Mouse (Mus musculus) hindbrain, embryonic 10.5 days (tissue): ENCODE measurements around the gene Adh7. TPM values are rescaled to one million over a fixed set of nuclear protein-coding genes. Genes with fewer than 3 reads are reported as not detected.

Experiments used
- DNase-seq: peaks from one replicate; pipeline ENCODE4 v3.0.0-alpha.2; 2017; ENCODE audit warnings: low spot score
- H3K27ac ChIP-seq: fragments of 300-500 bp; sonication (generic); 2 replicates; pipeline ENCODE4 v1.5.1; 2016; ENCODE audit warnings: mild to moderate bottlenecking, moderate library complexity
- H3K27me3 ChIP-seq: fragments of 300-500 bp; sonication (generic); 2 replicates; pipeline ENCODE4 v1.6.1; 2016; ENCODE audit warnings: mild to moderate bottlenecking; ENCODE audit not compliant: poor library complexity, insufficient read depth, severe bottlenecking
- H3K36me3 ChIP-seq: fragments of 300-500 bp; sonication (generic); 2 replicates; pipeline ENCODE4 v1.6.1; 2016; ENCODE audit warnings: mild to moderate bottlenecking, moderate library complexity
- H3K4me1 ChIP-seq: fragments of 300-500 bp; sonication (generic); replicated peaks from 2 replicates; pipeline ENCODE4 v1.6.1; 2016; ENCODE audit warnings: mild to moderate bottlenecking
- H3K4me3 ChIP-seq: fragments of 300-500 bp; sonication (generic); 2 replicates; pipeline ENCODE4 v1.5.1; 2016; ENCODE audit warnings: mild to moderate bottlenecking, moderate library complexity
- H3K9me3 ChIP-seq: fragments of 300-500 bp; sonication (generic); 2 replicates; pipeline ENCODE4 v1.6.1; 2016; ENCODE audit warnings: mild to moderate bottlenecking, moderate library complexity
- WGBS: fragments of 180-500 bp; shearing (Covaris S2); methylation state at CpG from one replicate; pipeline ENCODE4 v1.1.7; 2016; 5-methylcytosine and 5-hydroxymethylcytosine counted together
- polyA plus RNA-seq: library from polyadenylated mRNA; unstranded; fragments of >200 nt; fragmentation: Nextera tagmentation; extraction: Ambion mirVana; gene quantifications from 2 replicates; pipeline ENCODE4 v1.2.1, GENCODE M21; 2016

Gene Adh7
- polyA plus RNA-seq, 1 experiment from 2014 or later, result 0.07 TPM

DNA sequence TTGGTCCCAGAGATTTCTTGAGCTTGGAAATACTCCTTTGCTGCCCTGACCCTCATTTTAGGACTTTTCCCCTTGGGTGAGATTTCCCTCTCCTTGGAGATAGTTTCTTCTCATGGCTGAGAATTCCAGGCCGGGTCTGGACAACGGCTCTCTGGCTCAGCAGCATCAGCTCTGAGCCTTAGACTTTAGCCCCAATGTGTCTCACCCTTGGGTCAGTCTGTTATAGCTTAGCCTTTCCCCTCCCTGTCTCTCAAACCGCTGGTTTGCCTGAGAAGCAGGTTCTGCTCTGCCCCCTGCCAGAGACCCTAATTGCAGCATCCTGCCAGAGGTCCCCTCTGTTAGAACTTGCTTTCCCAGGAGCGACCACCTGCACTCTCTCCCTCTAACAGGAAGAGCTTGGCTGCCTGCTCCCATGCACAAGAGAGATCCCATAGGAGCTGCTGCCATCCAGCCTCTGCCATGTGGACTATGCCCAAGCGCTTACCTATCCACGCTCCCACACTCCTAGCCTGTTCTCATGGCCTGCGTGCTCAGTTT lies 26.8 kb downstream of the Adh7 start:
- Histone ChIP-seq H3K27me3 (no peaks in the 10 kb centered on the region), H3K36me3 (no peaks in the 10 kb centered on the region), H3K9me3 (no peaks in the 10 kb centered on the region), H3K27ac (no peak overlapping the region), H3K4me1 (0 out of 2 replicates have a peak, but pooled peaks cover 4% of the 10 kb centered on the region), H3K4me3 (no peak overlapping the region)
- 78% methylated on average over 7 of the region's 7 CpGs for WGBS
- DNase-seq, result no peak

GRCm38 (mm10) chr3:138246511-138247020 lies 29.0 kb downstream of the Adh7 start:
- no peaks in the 10 kb centered on the region for H3K36me3 ChIP-seq
- 0 out of 2 replicates have a peak, but pooled peaks cover 4% of the 10 kb centered on the region for H3K4me1 ChIP-seq
- no peaks in the 10 kb centered on the region for H3K27me3 ChIP-seq
- H3K9me3 ChIP-seq, result no peaks in the 10 kb centered on the region
- no peak overlapping the region for H3K4me3 ChIP-seq
- DNase-seq, result no peak
- H3K27ac ChIP-seq, result no peak overlapping the region

GRCm38 (mm10) chr3:138247241-138247640 lies 29.7 kb downstream of the Adh7 start:
- H3K27ac ChIP-seq, result no peak overlapping the region
- 0 out of 2 replicates have a peak, but pooled peaks cover 4% of the 10 kb centered on the region for H3K4me1 ChIP-seq
- DNase-seq, result no peak
- WGBS, result 79% methylated on average over 4 of the region's 4 CpGs
- H3K4me3 ChIP-seq, result no peak overlapping the region
- no peaks in the 10 kb centered on the region for H3K27me3 ChIP-seq
- no peaks in the 10 kb centered on the region for H3K36me3 ChIP-seq
- no peaks in the 10 kb centered on the region for H3K9me3 ChIP-seq

DNA sequence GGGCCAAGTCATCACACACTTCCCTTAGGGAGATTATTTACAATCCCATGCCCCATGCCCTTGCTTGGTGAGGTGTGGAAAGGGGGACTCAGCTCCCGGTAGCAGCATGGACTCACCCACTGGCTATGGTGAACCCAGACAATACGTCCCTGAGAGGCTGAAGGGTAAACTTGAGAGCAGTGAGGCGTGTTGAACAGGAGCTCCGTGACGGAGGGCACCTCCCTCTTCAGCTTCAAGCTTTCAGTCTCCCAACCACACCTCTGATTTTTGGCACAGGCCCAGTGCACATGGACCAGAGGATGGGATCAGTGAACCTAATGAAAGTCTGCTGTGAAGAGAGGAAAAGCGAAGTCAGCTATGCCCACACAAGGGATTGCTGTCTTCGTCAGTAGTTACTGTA lies 30.5 kb downstream of the Adh7 start:
- no peak for DNase-seq

DNA sequence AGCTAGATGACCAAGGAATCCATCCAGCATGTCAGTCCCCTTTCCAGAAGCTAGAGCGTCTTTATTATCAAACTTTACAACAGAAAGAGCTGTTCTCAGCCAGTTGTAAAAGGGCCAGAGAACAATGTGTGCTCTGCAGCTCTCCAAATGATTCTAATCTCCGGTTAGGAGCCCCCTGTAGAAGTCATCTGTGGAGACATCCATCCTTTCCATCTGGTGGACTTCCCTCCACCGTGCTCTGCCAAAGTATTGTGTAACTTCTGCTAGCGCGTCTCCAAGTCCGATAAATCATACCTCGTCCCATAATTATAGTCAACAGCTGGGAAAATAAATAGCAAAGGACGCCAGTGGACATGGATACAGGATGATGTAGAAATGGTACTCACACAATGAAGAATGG lies 31.2 kb downstream of the Adh7 start:
- Histone ChIP-seq H3K4me3 (no peak overlapping the region), H3K27ac (no peak overlapping the region), H3K9me3 (no peaks in the 10 kb centered on the region), H3K4me1 (0 out of 2 replicates have a peak, but pooled peaks cover 4% of the 10 kb centered on the region), H3K36me3 (no peaks in the 10 kb centered on the region), H3K27me3 (no peaks in the 10 kb centered on the region)
- DNase-seq, result no peak
- WGBS, result 93% methylated on average over 8 of the region's 8 CpGs

More for the DNA sequence above, 30.5 kb downstream of the Adh7 start:
- Histone ChIP-seq H3K4me3 (no peak overlapping the region), H3K27me3 (no peaks in the 10 kb centered on the region), H3K36me3 (no peaks in the 10 kb centered on the region), H3K4me1 (0 out of 2 replicates have a peak, but pooled peaks cover 4% of the 10 kb centered on the region), H3K9me3 (no peaks in the 10 kb centered on the region), H3K27ac (no peak overlapping the region)
- 74% methylated on average over 7 of the region's 7 CpGs for WGBS

DNA sequence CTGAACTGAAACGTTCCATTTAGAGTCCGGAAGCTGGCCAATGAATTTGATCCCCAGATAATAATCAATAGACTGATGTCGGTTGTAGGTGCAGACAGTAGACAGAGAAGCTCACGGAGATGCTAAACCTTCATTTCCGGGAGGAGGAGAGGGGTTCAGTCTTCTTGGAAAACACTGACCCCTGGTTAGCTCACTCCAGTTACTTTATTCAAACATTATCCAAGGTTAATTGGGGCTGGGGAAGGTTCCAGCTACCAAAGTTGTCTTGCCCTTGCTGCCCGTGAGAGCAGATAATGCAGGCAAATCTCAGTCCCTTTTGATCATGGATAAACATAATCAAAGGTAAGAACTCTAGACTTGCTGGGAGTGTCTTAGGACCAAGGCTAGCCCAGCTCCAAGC lies 33.6 kb downstream of the Adh7 start:
- H3K36me3 ChIP-seq, result no peaks in the 10 kb centered on the region
- H3K4me3 ChIP-seq, result no peak overlapping the region
- peaks cover 9% of the 10 kb centered on the region; the same call in 1 of the 2 replicates for H3K4me1 ChIP-seq
- DNase-seq, result no peak
- no peaks in the 10 kb centered on the region for H3K27me3 ChIP-seq
- 89% methylated on average over 6 of the region's 6 CpGs for WGBS
- no peak overlapping the region for H3K27ac ChIP-seq
- H3K9me3 ChIP-seq, result no peaks in the 10 kb centered on the region

DNA sequence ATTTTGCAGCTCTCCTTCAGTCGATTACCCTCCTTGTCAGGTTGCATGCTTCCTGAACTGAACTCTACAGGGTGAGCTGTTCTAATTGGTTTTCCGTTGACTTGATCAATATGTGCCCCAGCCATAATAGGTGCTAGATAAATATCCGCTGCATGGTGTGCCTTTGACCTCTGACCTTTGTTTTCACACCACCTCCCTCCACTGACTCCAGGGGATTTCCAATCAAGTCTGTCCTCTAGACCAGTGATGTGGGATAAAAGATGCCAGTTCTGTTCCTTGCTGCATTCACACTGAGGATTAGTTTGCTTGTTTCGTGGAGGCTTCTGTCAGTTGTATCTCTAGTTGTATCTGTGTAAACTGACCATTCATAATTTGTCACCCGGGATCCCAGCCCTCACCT lies 36.6 kb downstream of the Adh7 start:
- Histone ChIP-seq H3K27me3 (no peaks in the 10 kb centered on the region), H3K4me1 (peaks cover 9% of the 10 kb centered on the region; the same call in 1 of the 2 replicates), H3K4me3 (no peak overlapping the region), H3K36me3 (no peaks in the 10 kb centered on the region), H3K9me3 (no peaks in the 10 kb centered on the region), H3K27ac (no peak overlapping the region)
- WGBS, result 59% methylated on average over 5 of the region's 5 CpGs
- no peak for DNase-seq

DNA sequence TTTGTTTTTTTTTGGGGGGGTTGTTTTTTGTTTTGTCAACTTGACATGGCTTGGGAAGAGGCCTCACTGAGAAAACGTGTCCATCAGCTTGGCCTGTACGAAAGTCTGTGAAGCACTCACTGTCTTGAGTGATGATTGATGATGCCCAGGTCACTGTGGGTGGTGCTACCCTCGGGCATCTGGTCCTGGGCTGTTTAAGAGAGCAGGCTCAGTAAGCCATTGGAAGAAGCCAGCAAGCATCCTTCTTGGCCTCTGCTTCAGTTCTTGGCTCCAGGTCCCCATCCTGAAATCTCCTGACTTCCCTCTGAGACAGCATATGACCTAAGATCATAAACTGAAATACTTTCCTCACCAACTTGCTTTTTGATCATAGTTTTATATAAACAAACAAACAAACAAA lies 37.8 kb downstream of the Adh7 start:
- 57% methylated on average over 3 of the region's 3 CpGs for WGBS
- no peak for DNase-seq
- H3K27ac ChIP-seq, result no peak overlapping the region

DNA sequence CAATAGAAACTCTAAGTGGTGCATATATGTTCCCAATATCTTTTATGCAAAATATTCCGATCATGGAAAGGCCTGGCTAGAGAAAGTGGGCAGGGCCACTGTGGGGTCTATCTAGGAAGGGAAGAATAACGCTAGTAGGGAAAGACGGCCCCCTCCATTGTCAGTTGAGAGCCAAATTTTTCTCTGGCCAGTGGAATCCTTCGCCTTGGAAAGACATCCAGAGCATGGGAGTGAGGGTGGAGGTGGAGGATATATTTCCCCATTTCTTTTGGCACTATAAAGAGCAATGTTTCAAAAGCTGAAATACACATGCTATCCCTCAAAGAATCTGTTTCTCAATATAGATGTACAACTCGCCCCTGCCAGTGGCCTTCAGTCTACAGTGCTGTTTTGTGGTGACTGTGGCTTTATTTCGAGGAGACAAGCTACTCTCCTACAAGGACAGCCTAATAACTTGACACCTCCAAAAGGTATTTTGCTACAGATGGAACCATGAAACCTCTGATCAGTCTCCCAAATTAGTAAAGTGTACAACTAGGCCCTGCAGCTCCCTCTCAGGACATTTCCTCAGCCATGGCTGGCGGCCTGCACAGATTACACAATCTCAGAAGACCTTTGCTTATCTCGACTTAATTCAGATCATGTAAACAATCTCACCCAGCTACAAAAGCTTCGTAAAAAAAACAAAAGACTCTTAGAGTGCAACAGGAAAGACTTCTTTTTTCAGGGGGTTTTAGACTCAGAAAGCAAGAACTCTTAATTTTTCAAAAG lies 38.4 kb downstream of the Adh7 start:
- Histone ChIP-seq H3K4me3 (no peak overlapping the region), H3K27me3 (no peaks in the 10 kb centered on the region), H3K36me3 (no peaks in the 10 kb centered on the region), H3K9me3 (no peaks in the 10 kb centered on the region), H3K27ac (no peak overlapping the region), H3K4me1 (peaks cover 9% of the 10 kb centered on the region; the same call in 1 of the 2 replicates)
- DNase-seq, result no peak
- WGBS, result 84% methylated on average over 9 of the region's 9 CpGs

More for the DNA sequence above, 37.8 kb downstream of the Adh7 start:
- Histone ChIP-seq H3K36me3 (no peaks in the 10 kb centered on the region), H3K4me1 (peaks cover 9% of the 10 kb centered on the region; the same call in 1 of the 2 replicates), H3K27me3 (no peaks in the 10 kb centered on the region), H3K4me3 (no peak overlapping the region), H3K9me3 (no peaks in the 10 kb centered on the region)

GRCm38 (mm10) chr3:138260721-138261669 lies 43.4 kb downstream of the Adh7 start, which contains the start of gene Adh1:
Adh1 (plus strand) TSS chr3:138260991.
- Histone ChIP-seq H3K36me3 (no peaks in the 10 kb centered on the region), H3K27ac (no peak within 1 kb of the TSS), H3K9me3 (no peaks in the 10 kb centered on the region), H3K4me1 (0 out of 2 replicates have a peak, but pooled peaks cover 3% of the 10 kb centered on the region), H3K27me3 (no peaks in the 10 kb centered on the region), H3K4me3 (no peak within 1 kb of the TSS)
- 88% methylated on average over 11 of the region's 11 CpGs for WGBS
- no peak for DNase-seq

GRCm38 (mm10) chr3:138262568-138262967 lies 45.0 kb downstream of the Adh7 start:
- no peak for DNase-seq
- 0 out of 2 replicates have a peak, but pooled peaks cover 3% of the 10 kb centered on the region for H3K4me1 ChIP-seq

DNA sequence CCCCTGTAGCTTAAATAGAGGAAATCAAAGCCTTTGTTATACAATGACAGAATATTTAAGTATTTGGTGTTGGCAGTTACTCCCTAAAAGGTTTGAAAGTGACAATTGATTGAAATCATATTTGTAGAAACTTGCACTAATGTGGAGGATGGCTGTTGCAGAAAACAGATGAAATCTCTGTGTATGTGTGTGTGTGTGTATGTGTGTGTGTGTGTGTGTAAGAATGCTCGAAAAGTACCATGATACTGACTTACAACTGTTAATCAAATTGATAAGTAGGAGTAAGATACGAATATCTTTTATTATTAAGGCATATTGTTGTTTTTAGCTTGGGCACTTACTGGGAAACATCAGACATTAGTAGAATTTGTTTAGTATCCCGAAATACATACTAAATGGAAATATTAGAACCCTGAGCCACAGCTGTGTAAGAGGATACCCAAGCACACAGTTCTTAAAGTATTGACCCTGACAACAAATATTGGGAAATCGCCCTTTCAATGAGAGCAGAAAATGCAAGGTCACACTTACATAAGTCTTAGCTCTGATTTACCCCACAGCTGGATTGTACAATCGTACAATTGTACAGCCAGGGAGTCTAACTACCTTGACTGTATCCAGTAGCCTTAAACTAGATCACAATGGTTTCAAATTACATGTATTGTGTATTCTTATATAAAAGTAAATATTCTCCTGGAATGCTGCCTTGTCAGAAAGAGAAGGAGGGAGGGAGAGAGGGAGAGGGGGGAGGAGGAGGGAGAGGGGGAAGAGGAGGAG lies 45.8 kb downstream of the Adh7 start:
- 84% methylated on average over 5 of the region's 5 CpGs for WGBS
- Histone ChIP-seq H3K4me3 (no peak overlapping the region), H3K9me3 (no peaks in the 10 kb centered on the region), H3K27ac (no peak overlapping the region), H3K27me3 (no peaks in the 10 kb centered on the region), H3K4me1 (0 out of 2 replicates have a peak, but pooled peaks cover 3% of the 10 kb centered on the region), H3K36me3 (no peaks in the 10 kb centered on the region)
- DNase-seq, result no peak

More at GRCm38 (mm10) chr3:138262568-138262967, 45.0 kb downstream of the Adh7 start:
- Histone ChIP-seq H3K4me3 (no peak overlapping the region), H3K36me3 (no peaks in the 10 kb centered on the region), H3K27ac (no peak overlapping the region), H3K27me3 (no peaks in the 10 kb centered on the region), H3K9me3 (no peaks in the 10 kb centered on the region)
- 85% methylated on average over 4 of the region's 4 CpGs for WGBS
